8 mouse cellular contexts compared by ENCODE assay signal in genomic region chr10:4432123-4432931, GRCm38 (mm10). TPM values are rescaled to one million over a fixed set of nuclear protein-coding genes. Genes with fewer than 3 reads are reported as not detected.
A peak's percentile ranks its signal among the peaks of the same experiment; 100 is the strongest.
DNase-seq lines count a peak whose midpoint lies in the region; ATAC-seq lines count a peak whose summit lies in the region.

Rmnd1 (minus strand) TSS chr10:4432388.
Armt1 (plus strand) TSS chr10:4432467.

- DNase-seq in adipocyte (ENCODE audit: low spot score) = peak; percentile 92
- DNase-seq in embryo, embryonic 10 days (ENCODE audit: low spot score) = peak; percentile 94
- DNase-seq in gastrocnemius, postnatal 14 days = peak; percentile 96
- DNase-seq in left cerebral cortex, postnatal 10 days (ENCODE audit: extremely low spot score in 1 of 2, low spot score in 2 of 2) = peak; percentile 91 to 98
- peak; percentile 95 for DNase-seq in right cerebral cortex, postnatal 25 days
- DNase-seq in urinary bladder, postnatal 4 days (ENCODE audit: low spot score in 2 of 2) = peak; percentile 94 to 96

- peak; percentile 88 for ATAC-seq in inflammation-experienced regulatory T-cells, adult 6 months
- peak; percentile 82 for ATAC-seq in megakaryocyte-erythroid progenitor cell, adult 5-6 weeks (replicated peaks; ENCODE audit: low FRiP score, low TSS enrichment, poor library complexity, severe bottlenecking)

- intact Hi-C loops in gastrocnemius, postnatal 14 days (cut with DNase I; ENCODE audit: low total_unique reads) = no loop called here
- intact Hi-C loops in left cerebral cortex, postnatal 10 days (cut with DNase I) = no loop called here

RNA-seq across cellular contexts. Expression of gene Rmnd1, which starts in this region (rescaled TPM):
- 10 to 100 TPM; 27.6 to 28.1 TPM for total RNA-seq in gastrocnemius, postnatal 14 days (2021)
- 10 to 100 TPM; 40.1 to 45.0 (median 42.4) TPM for polyA plus RNA-seq in inflammation-experienced regulatory T-cells, adult 6 months (2017; shearing (Covaris generic))
- total RNA-seq in left cerebral cortex, postnatal 10 days (2021) = 10 to 100 TPM; 31.6 to 34.6 TPM
- total RNA-seq in megakaryocyte-erythroid progenitor cell, adult 5-6 weeks (2014; fragmentation: Nextera tagmentation) = 65.2 and 101 TPM in 2 replicates
- 40.5 and 66.1 TPM in 2 replicates for total RNA-seq in megakaryocyte-erythroid progenitor cell, adult 5-6 weeks (2017)

RNA-seq across cellular contexts. Expression of gene Armt1, which starts in this region (rescaled TPM):
- total RNA-seq in gastrocnemius, postnatal 14 days (2021) = 1 to 10 TPM; 9.4 TPM
- 10 to 100 TPM; 34.1 to 38.4 (median 35.8) TPM for polyA plus RNA-seq in inflammation-experienced regulatory T-cells, adult 6 months (2017; shearing (Covaris generic))
- 10 to 100 TPM; 10.6 to 12.3 TPM for total RNA-seq in left cerebral cortex, postnatal 10 days (2021)
- 40.4 and 50.3 TPM in 2 replicates for total RNA-seq in megakaryocyte-erythroid progenitor cell, adult 5-6 weeks (2014; fragmentation: Nextera tagmentation)
- 28.8 and 44.3 TPM in 2 replicates for total RNA-seq in megakaryocyte-erythroid progenitor cell, adult 5-6 weeks (2017)

Comparison
In these comparisons a context has a peak if more than half of its experiments do, and no peak if none do; other contexts are left out.
1. Peak in every context shown above with its lines: DNase-seq and ATAC-seq.